Mouse (Mus musculus): ENCODE results near the gene Actl6b. TPM values are rescaled to one million over a fixed set of nuclear protein-coding genes. Genes with fewer than 3 reads are reported as not detected.

The Actl6b gene
- polyA plus RNA-seq, 1 experiment: 0.25 TPM

DNA sequence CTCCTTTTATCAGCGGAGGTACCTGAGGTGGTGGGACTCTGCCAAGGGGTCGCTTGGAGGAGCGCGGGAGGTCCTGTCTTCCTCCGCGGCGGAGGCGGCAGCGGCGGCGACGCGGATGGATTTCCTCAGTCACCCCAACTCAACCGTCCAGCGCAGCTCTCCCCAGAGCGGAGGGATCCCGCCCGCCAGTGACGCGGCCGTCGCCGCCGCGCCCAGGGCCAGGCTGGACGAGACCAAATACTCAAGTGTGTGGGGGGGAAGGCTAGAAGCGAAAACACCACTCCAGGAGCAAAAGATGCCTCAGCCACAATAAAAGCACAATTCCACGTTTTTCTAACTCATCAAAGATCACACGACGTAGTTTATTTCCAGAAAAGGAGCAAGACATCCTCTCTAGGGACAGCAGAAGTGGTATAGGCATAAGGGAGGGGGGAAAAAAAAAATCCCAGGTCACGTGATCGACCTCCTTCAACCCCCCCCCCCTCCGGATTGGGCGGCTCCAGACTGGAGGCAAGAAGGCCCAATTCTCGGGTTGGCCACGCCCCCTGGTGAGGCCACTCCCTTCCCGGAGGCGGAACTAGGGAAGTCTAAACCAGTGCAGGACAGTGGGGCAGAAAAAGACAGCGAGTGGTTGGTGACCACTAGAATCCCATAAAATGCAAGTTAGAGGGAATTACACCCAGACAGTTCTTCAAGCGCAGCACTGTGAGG is 20.0 kb upstream of the Actl6b start, which contains the start of the genes Epo and Gnb2:
Gene Epo (minus strand): TSS at position 126 of the 711 bp plus-strand sequence.
Gene Gnb2 (minus strand): TSS at position 394 of the 711 bp plus-strand sequence.
- H3K4me1 ChIP-seq (ENCODE audit: control insufficient read depth, insufficient read depth, low read length): peaks cover 15% of the 10 kb centered on the region
- H3K36me3 ChIP-seq (ENCODE audit: control insufficient read depth, insufficient read depth, low read length): no peaks in the 10 kb centered on the region
- peak within 1 kb of the TSS; percentile 99 for H3K4me3 ChIP-seq (ENCODE audit: control insufficient read depth, low read depth, low read length)
- peak within 1 kb of the TSS; percentile 100 for H3K27ac ChIP-seq (ENCODE audit: control insufficient read depth, insufficient read depth, low read depth, low read length)
- TF ChIP-seq CTCF (IDR thresholded peaks at IDR 0.05; ENCODE audit: control insufficient read depth, insufficient read depth, insufficient replicate concordance, low read depth, low read length) (no peak), POLR2A (IDR thresholded peaks at IDR 0.05; ENCODE audit: control insufficient read depth, low read depth, low read length) (peak; percentile 82)
- no peaks in the 10 kb centered on the region for H3K27me3 ChIP-seq (ENCODE audit: control insufficient read depth, insufficient read depth, low read length)

- H3K36me3 ChIP-seq (ENCODE audit: control insufficient read depth, insufficient read depth, low read length): no peaks in the 10 kb centered on the region
- no peaks in the 10 kb centered on the region for H3K27me3 ChIP-seq (ENCODE audit: control insufficient read depth, insufficient read depth, low read length)
- TF ChIP-seq POLR2A (IDR thresholded peaks at IDR 0.05; ENCODE audit: control insufficient read depth, low read depth, low read length): no peak
- no peak for TF ChIP-seq CTCF (IDR thresholded peaks at IDR 0.05; ENCODE audit: control insufficient read depth, insufficient read depth, insufficient replicate concordance, low read depth, low read length)
- H3K4me1 ChIP-seq (ENCODE audit: control insufficient read depth, insufficient read depth, low read length): peaks cover 15% of the 10 kb centered on the region
- no peak overlapping the region for H3K27ac ChIP-seq (ENCODE audit: control insufficient read depth, insufficient read depth, low read depth, low read length)
- H3K4me3 ChIP-seq (ENCODE audit: control insufficient read depth, low read depth, low read length): no peak overlapping the region
Measured at GRCm38 (mm10) chr5:137534762-137535161, 18.6 kb upstream of the Actl6b start.

GRCm38 (mm10) chr5:137535318-137535717 is 18.0 kb upstream of the Actl6b start:
- TF ChIP-seq POLR2A (IDR thresholded peaks at IDR 0.05; ENCODE audit: control insufficient read depth, low read depth, low read length): no peak
- no peak for TF ChIP-seq CTCF (IDR thresholded peaks at IDR 0.05; ENCODE audit: control insufficient read depth, insufficient read depth, insufficient replicate concordance, low read depth, low read length)
- Histone ChIP-seq H3K36me3 (ENCODE audit: control insufficient read depth, insufficient read depth, low read length) (no peaks in the 10 kb centered on the region), H3K4me1 (ENCODE audit: control insufficient read depth, insufficient read depth, low read length) (peaks cover 11% of the 10 kb centered on the region), H3K27me3 (ENCODE audit: control insufficient read depth, insufficient read depth, low read length) (no peaks in the 10 kb centered on the region), H3K27ac (ENCODE audit: control insufficient read depth, insufficient read depth, low read depth, low read length) (no peak overlapping the region), H3K4me3 (ENCODE audit: control insufficient read depth, low read depth, low read length) (no peak overlapping the region)

GRCm38 (mm10) chr5:137537461-137537860 is 15.9 kb upstream of the Actl6b start:
- H3K36me3 ChIP-seq (ENCODE audit: control insufficient read depth, insufficient read depth, low read length): no peaks in the 10 kb centered on the region

DNA sequence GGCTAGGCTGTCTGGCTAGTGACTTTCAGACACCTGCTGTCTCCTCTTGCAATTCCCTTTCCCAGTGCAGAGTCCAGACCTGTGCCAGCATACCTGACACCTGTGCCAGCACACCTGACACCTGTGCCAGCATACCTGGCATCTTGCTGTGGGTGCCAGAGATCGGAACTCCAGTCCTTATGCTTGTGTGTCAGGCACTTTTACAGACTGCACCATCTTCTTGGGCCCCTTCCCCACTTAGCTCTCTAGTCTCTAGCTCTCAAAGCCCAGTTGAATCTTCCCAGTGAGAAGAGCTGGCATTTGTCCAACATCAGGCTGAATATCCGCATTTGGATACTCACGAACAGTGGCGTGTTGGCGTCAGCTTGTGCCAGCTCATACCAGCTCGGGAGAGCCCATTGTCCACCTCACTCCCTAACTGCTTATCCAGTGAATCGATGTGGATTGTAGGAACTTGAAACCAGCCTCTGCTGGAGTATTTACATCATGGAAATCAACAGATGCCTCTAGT is 14.0 kb upstream of the Actl6b start:
- Histone ChIP-seq H3K27me3 (ENCODE audit: control insufficient read depth, insufficient read depth, low read length) (no peaks in the 10 kb centered on the region), H3K36me3 (ENCODE audit: control insufficient read depth, insufficient read depth, low read length) (no peaks in the 10 kb centered on the region), H3K4me1 (ENCODE audit: control insufficient read depth, insufficient read depth, low read length) (no peaks in the 10 kb centered on the region), H3K4me3 (ENCODE audit: control insufficient read depth, low read depth, low read length) (no peak overlapping the region), H3K27ac (ENCODE audit: control insufficient read depth, insufficient read depth, low read depth, low read length) (no peak overlapping the region)
- TF ChIP-seq CTCF (IDR thresholded peaks at IDR 0.05; ENCODE audit: control insufficient read depth, insufficient read depth, insufficient replicate concordance, low read depth, low read length): no peak
- no peak for TF ChIP-seq POLR2A (IDR thresholded peaks at IDR 0.05; ENCODE audit: control insufficient read depth, low read depth, low read length)

More at GRCm38 (mm10) chr5:137537461-137537860, 15.9 kb upstream of the Actl6b start:
- Histone ChIP-seq H3K27me3 (ENCODE audit: control insufficient read depth, insufficient read depth, low read length) (no peaks in the 10 kb centered on the region), H3K27ac (ENCODE audit: control insufficient read depth, insufficient read depth, low read depth, low read length) (no peak overlapping the region), H3K4me3 (ENCODE audit: control insufficient read depth, low read depth, low read length) (no peak overlapping the region), H3K4me1 (ENCODE audit: control insufficient read depth, insufficient read depth, low read length) (peaks cover 5% of the 10 kb centered on the region; the same call in 1 of the 2 replicates)
- TF ChIP-seq CTCF (IDR thresholded peaks at IDR 0.05; ENCODE audit: control insufficient read depth, insufficient read depth, insufficient replicate concordance, low read depth, low read length) (no peak), POLR2A (IDR thresholded peaks at IDR 0.05; ENCODE audit: control insufficient read depth, low read depth, low read length) (no peak)

DNA sequence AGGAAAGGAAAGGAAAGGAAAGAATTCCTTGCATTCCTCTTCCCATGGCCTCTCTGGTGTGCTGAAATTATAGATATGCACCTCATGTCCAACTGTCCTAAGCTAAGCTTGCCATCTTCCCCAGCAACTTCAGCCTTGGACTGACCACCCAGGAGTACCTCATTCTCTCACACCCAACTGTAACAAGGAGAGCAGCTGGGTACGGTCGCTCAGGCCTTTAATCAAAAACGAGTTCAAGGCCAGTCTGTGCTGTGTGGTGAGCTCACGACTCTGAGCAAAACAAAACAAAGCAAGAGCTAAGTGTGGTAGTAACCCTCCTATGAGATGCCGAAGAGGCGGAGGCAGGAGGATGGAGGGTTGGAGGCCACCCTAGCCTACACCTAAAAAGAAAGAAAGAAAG is 12.3 kb upstream of the Actl6b start:
- H3K4me3 ChIP-seq (ENCODE audit: control insufficient read depth, low read depth, low read length): no peak overlapping the region
- no peaks in the 10 kb centered on the region for H3K27me3 ChIP-seq (ENCODE audit: control insufficient read depth, insufficient read depth, low read length)
- no peak overlapping the region for H3K27ac ChIP-seq (ENCODE audit: control insufficient read depth, insufficient read depth, low read depth, low read length)
- no peak for TF ChIP-seq CTCF (IDR thresholded peaks at IDR 0.05; ENCODE audit: control insufficient read depth, insufficient read depth, insufficient replicate concordance, low read depth, low read length)
- TF ChIP-seq POLR2A (IDR thresholded peaks at IDR 0.05; ENCODE audit: control insufficient read depth, low read depth, low read length): no peak
- H3K36me3 ChIP-seq (ENCODE audit: control insufficient read depth, insufficient read depth, low read length): no peaks in the 10 kb centered on the region
- H3K4me1 ChIP-seq (ENCODE audit: control insufficient read depth, insufficient read depth, low read length): no peaks in the 10 kb centered on the region

- no peak overlapping the region for H3K4me3 ChIP-seq (ENCODE audit: control insufficient read depth, low read depth, low read length)
- TF ChIP-seq POLR2A (IDR thresholded peaks at IDR 0.05; ENCODE audit: control insufficient read depth, low read depth, low read length) (no peak), CTCF (IDR thresholded peaks at IDR 0.05; ENCODE audit: control insufficient read depth, insufficient read depth, insufficient replicate concordance, low read depth, low read length) (no peak)
- no peaks in the 10 kb centered on the region for H3K4me1 ChIP-seq (ENCODE audit: control insufficient read depth, insufficient read depth, low read length)
- H3K36me3 ChIP-seq (ENCODE audit: control insufficient read depth, insufficient read depth, low read length): no peaks in the 10 kb centered on the region
- no peak overlapping the region for H3K27ac ChIP-seq (ENCODE audit: control insufficient read depth, insufficient read depth, low read depth, low read length)
- no peaks in the 10 kb centered on the region for H3K27me3 ChIP-seq (ENCODE audit: control insufficient read depth, insufficient read depth, low read length)
Measured at GRCm38 (mm10) chr5:137541768-137542540, 11.4 kb upstream of the Actl6b start.

All from testis, adult 2 months (tissue).